Mouse (Mus musculus) layer of hippocampus, postnatal 10 days (tissue): ENCODE results near the gene Csde1. TPM values are rescaled to one million over a fixed set of nuclear protein-coding genes. Genes with fewer than 3 reads are reported as not detected.

ENCODE experiments used
- total RNA-seq, 2 experiments: library from RNA; stranded (reverse); gene quantifications; 2 replicates each; pipeline ENCODE4 v1.2.3; 2021

The Csde1 gene
- total RNA-seq, 2 experiments from 2014 or later: 283 to 289 TPM

Other genes starting within 250 kb of the Csde1 start
- gene Tshb, start 237.7 kb upstream of the Csde1 start, total RNA-seq: not detected
- gene Sycp1, start 84.3 kb upstream of the Csde1 start, total RNA-seq: not detected
- gene Nr1h5, start 56.3 kb upstream of the Csde1 start, total RNA-seq: not detected
- gene Sike1, start 24.7 kb upstream of the Csde1 start, total RNA-seq: 100 to 1,000 TPM in 1 of 2 experiments, 10 to 100 TPM in 1; 90.6 to 101 TPM
- gene Nras, start 37.9 kb downstream of the Csde1 start, total RNA-seq: 100 to 1,000 TPM; 122 to 163 TPM
- gene Ampd1, start 53.6 kb downstream of the Csde1 start, total RNA-seq: not detected
- gene Dennd2c, start 82.2 kb downstream of the Csde1 start, total RNA-seq: 1 to 10 TPM in 1 of 2 experiments, under 1 TPM in 1; 0.89 to 1.3 TPM
- gene Bcas2, start 151.2 kb downstream of the Csde1 start, total RNA-seq: 10 to 100 TPM; 75.0 to 79.2 TPM